Comparison of ENCODE assay signal across 8 mouse cellular contexts in the genomic region with DNA sequence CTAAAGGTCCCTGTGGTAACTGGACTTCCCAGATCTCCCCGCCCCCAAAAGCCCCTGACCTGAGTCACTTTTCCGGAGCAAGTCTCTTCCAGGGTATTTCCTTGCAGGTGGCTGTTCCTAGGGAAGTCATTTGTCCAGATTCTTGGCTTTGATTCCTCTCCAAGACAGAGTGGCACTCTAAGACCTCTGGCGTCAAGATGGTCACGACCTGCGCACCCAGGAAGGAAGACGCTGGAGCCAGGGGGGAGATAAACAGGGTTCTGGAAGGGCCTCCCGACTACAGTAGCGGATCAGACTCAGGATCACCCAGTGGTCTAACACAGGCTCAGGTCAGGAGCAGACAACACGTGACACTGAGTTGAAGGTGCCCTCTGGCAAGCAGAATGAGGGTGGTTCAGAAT. TPM values are rescaled to one million over a fixed set of nuclear protein-coding genes. Genes with fewer than 3 reads are reported as not detected.
DNase-seq lines count a peak whose midpoint lies in the region; ATAC-seq and TF ChIP-seq lines count a peak whose summit lies in the region.

Gene Arsa (minus strand): TSS at position 335 of the 401 bp plus-strand sequence.

- 25% methylated on average over 9 of the region's 9 CpGs for WGBS in heart, embryonic 11.5 days (ENCODE audit: insufficient replicate concordance)
- 27% methylated on average over 9 of the region's 9 CpGs for WGBS in kidney, embryonic 15.5 days
- 30% methylated on average over 9 of the region's 9 CpGs for WGBS in liver, embryonic 16.5 days (ENCODE audit: insufficient replicate concordance)
- WGBS in small intestine, adult 2 months: 42% methylated on average over 9 of the region's 9 CpGs

- ATAC-seq in heart, embryonic 11.5 days (replicated peaks; ENCODE audit: insufficient number of reproducible peaks, low FRiP score, low TSS enrichment): no peak
- ATAC-seq in kidney, embryonic 15.5 days (replicated peaks; ENCODE audit: low FRiP score): no peak
- ATAC-seq in liver, embryonic 16.5 days (ENCODE audit: low read depth): no peak

- TF ChIP-seq POLR2A in small intestine, adult 2 months (IDR thresholded peaks at IDR 0.05; ENCODE audit: low read depth, low read length): no peak

- H3K27me3 ChIP-seq in heart, embryonic 11.5 days (ENCODE audit: control insufficient read depth, insufficient read depth, low read length): no peaks in the 10 kb centered on the region
- no peaks in the 10 kb centered on the region for H3K27me3 ChIP-seq in kidney, embryonic 15.5 days
- no peaks in the 10 kb centered on the region for H3K27me3 ChIP-seq in liver, embryonic 16.5 days (ENCODE audit: control insufficient read depth, insufficient read depth, low read depth, low read length)
- H3K27me3 ChIP-seq in small intestine, adult 2 months (ENCODE audit: control insufficient read depth, insufficient read depth, low read length): no peaks in the 10 kb centered on the region

- H3K36me3 ChIP-seq in heart, embryonic 11.5 days (ENCODE audit: control insufficient read depth, insufficient read depth, low read length): no peaks in the 10 kb centered on the region
- H3K36me3 ChIP-seq in kidney, embryonic 15.5 days: no peaks in the 10 kb centered on the region
- no peaks in the 10 kb centered on the region for H3K36me3 ChIP-seq in liver, embryonic 16.5 days (ENCODE audit: control insufficient read depth, insufficient read depth)
- H3K36me3 ChIP-seq in small intestine, adult 2 months (ENCODE audit: control insufficient read depth, insufficient read depth, low read length): no peaks in the 10 kb centered on the region

- H3K4me3 ChIP-seq in heart, embryonic 11.5 days (ENCODE audit: low read depth, low read length): peak within 1 kb of the TSS; percentile 59
- H3K4me3 ChIP-seq in kidney, embryonic 15.5 days (replicated peaks): peak within 1 kb of the TSS; percentile 70
- H3K4me3 ChIP-seq in liver, embryonic 16.5 days (ENCODE audit: low read depth, low read length): peak within 1 kb of the TSS; percentile 67
- peak within 1 kb of the TSS; percentile 75 for H3K4me3 ChIP-seq in small intestine, adult 2 months (ENCODE audit: low read depth, low read length)

- peak; percentile 20 for DNase-seq in cerebellum, adult 11 months
- DNase-seq in cerebellum, postnatal 36 days: no peak
- no peak for DNase-seq in adrenal gland, postnatal 4 days (ENCODE audit: low spot score in 2 of 2)
- DNase-seq in gastrocnemius, adult 8-10 months (ENCODE audit: low spot score in 2 of 2): no peak

- peak within 1 kb of the TSS; percentile 95 for H3K4me2 ChIP-seq in heart, embryonic 11.5 days
- H3K4me2 ChIP-seq in kidney, embryonic 15.5 days: peak within 1 kb of the TSS; percentile 86
- H3K4me2 ChIP-seq in liver, embryonic 16.5 days (ENCODE audit: low read depth, low read length): peak within 1 kb of the TSS; percentile 81

- H3K9ac ChIP-seq in heart, embryonic 11.5 days (ENCODE audit: low read depth, low read length): peak within 1 kb of the TSS; percentile 74
- H3K9ac ChIP-seq in kidney, embryonic 15.5 days: peak within 1 kb of the TSS; percentile 57
- peak within 1 kb of the TSS; percentile 58 for H3K9ac ChIP-seq in liver, embryonic 16.5 days (ENCODE audit: low read depth, low read length)

- peaks cover 9% of the 10 kb centered on the region for H3K4me1 ChIP-seq in heart, embryonic 11.5 days (ENCODE audit: control insufficient read depth, insufficient read depth, low read length)
- peaks cover 14% of the 10 kb centered on the region for H3K4me1 ChIP-seq in kidney, embryonic 15.5 days
- peaks cover 12% of the 10 kb centered on the region for H3K4me1 ChIP-seq in liver, embryonic 16.5 days (ENCODE audit: control insufficient read depth, low read depth, low read length)
- peaks cover 18% of the 10 kb centered on the region for H3K4me1 ChIP-seq in small intestine, adult 2 months (ENCODE audit: control insufficient read depth, insufficient read depth, insufficient read length, low read length)

- no peaks in the 10 kb centered on the region for H3K9me3 ChIP-seq in heart, embryonic 11.5 days (replicated peaks; ENCODE audit: control insufficient read depth, low read length)
- no peaks in the 10 kb centered on the region for H3K9me3 ChIP-seq in kidney, embryonic 15.5 days (replicated peaks)
- no peaks in the 10 kb centered on the region for H3K9me3 ChIP-seq in liver, embryonic 16.5 days (replicated peaks; ENCODE audit: control insufficient read depth, low read length)

- H3K27ac ChIP-seq in heart, embryonic 11.5 days (ENCODE audit: low read depth, low read length): peak within 1 kb of the TSS; percentile 69
- H3K27ac ChIP-seq in kidney, embryonic 15.5 days: peak within 1 kb of the TSS; percentile 89
- H3K27ac ChIP-seq in liver, embryonic 16.5 days (ENCODE audit: low read length): peak within 1 kb of the TSS; percentile 58
- peak within 1 kb of the TSS; percentile 90 for H3K27ac ChIP-seq in small intestine, adult 2 months (ENCODE audit: insufficient read depth, low read depth, low read length)

- TF ChIP-seq CTCF in small intestine, adult 2 months (IDR thresholded peaks at IDR 0.05; ENCODE audit: extremely low read depth, insufficient read length, insufficient replicate concordance, low read depth, low read length): no peak

RNA-seq across cellular contexts. Expression of gene Arsa, which starts in this region (rescaled TPM):
- 10 to 100 TPM; 24.4 to 25.0 TPM for total RNA-seq in adrenal gland, postnatal 4 days (2021)
- polyA plus RNA-seq in heart, embryonic 11.5 days (2014; fragmentation: Nextera tagmentation; extraction: Ambion mirVana): 9.4 TPM in 2 replicates
- 14.4 and 18.7 TPM in 2 replicates for polyA plus RNA-seq in kidney, embryonic 15.5 days (2015; fragmentation: Nextera tagmentation; extraction: Ambion mirVana)
- polyA plus RNA-seq in liver, embryonic 16.5 days (2015; fragmentation: Nextera tagmentation; extraction: Ambion mirVana): 4.3 and 5.0 TPM in 2 replicates
- polyA plus RNA-seq in small intestine, adult 2 months (2012; rRNA removed): 15.6 and 30.4 TPM in 2 replicates
- total RNA-seq in gastrocnemius, adult 8-10 months (2022): 1 to 10 TPM; 1.7 to 3.9 (median 2.8) TPM

Comparison
In these comparisons a context has a peak if more than half of its experiments do, and no peak if none do; other contexts are left out.
1. RNA of gene Arsa (total RNA-seq): 24.4 to 25.0 TPM in adrenal gland, postnatal 4 days; 1.7 to 3.9 TPM in gastrocnemius, adult 8-10 months; every median in the first group is over 4 times any median in the second.
2. Peak in every context shown above with its lines, with median percentiles within 50 percentile points of each other: H3K27ac ChIP-seq, H3K4me2 ChIP-seq, H3K4me3 ChIP-seq and H3K9ac ChIP-seq.